9 mouse cellular contexts compared by ENCODE assay signal in the genomic region with DNA sequence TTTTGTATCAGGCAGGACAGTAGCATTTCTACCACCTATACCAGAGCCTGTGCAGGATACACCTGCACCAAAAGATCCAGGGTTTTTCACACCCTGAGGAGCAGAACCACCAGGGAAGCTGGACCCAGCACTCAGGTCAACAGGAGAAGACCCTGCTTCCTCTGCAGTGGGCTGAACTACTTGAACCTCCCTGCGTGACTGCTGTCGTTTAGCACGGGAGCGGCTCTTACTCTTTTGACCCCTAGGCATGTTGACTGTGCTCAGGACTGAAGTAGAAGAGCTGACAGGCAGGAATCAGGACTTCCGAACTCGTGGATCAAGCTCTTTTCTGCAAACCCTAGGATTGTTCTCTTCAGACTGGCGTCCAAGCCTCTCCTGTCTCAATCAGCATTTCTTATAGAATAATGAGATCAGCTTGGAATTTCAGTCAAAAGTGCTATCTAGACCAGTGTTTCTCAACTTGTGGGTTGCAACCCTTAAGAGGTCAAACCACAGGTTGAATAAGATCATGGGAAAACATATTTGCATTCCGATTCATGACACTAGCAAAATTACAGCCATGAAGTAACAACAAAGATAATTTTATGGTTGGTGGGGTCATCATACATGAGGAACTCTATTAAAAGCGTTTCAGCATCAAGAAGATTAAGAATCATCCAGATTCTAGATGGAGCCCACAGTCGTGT. TPM values are rescaled to one million over a fixed set of nuclear protein-coding genes. Genes with fewer than 3 reads are reported as not detected.
DNase-seq lines count a peak whose midpoint lies in the region; ATAC-seq and TF ChIP-seq lines count a peak whose summit lies in the region.
"Had no signal": no experiment of that assay in that cellular context is flagged by ENCODE, and none has a peak within 500 bp of the region (broad histone marks: within the 10 kb centered on the region; RNA-seq: fewer than 3 reads in every experiment).

No protein-coding gene starts in this region.

- H3K4me3 ChIP-seq in cerebellum, adult 2 months (replicated peaks; ENCODE audit: insufficient read depth, low read depth, low read length): peak overlapping the region; percentile 88
- peak overlapping the region; percentile 82 for H3K4me3 ChIP-seq in erythroblast, embryonic 14.5 days (replicated peaks)
- peak overlapping the region; percentile 88 for H3K4me3 ChIP-seq in kidney, postnatal 0 days (replicated peaks; ENCODE audit: low read depth, low read length)

- H3K27me3 ChIP-seq in cerebellum, adult 2 months (ENCODE audit: control insufficient read depth, insufficient read depth, low read length): no peaks in the 10 kb centered on the region
- no peaks in the 10 kb centered on the region for H3K27me3 ChIP-seq in erythroblast, embryonic 14.5 days (ENCODE audit: control insufficient read depth)
- H3K27me3 ChIP-seq in kidney, postnatal 0 days (ENCODE audit: insufficient read depth, low read length): no peaks in the 10 kb centered on the region

- H3K9me3 ChIP-seq in erythroblast, embryonic 14.5 days (ENCODE audit: control insufficient read depth, low read length): no peaks in the 10 kb centered on the region
- no peaks in the 10 kb centered on the region for H3K9me3 ChIP-seq in kidney, postnatal 0 days (replicated peaks; ENCODE audit: low read length)

- intact Hi-C loops in left cerebral cortex, postnatal 14 days (cut with DNase I): loop anchor here (5.0 kb wide), 1 partner anchor 88 kb away; a partner anchor contains a TSS

- H3K4me2 ChIP-seq in kidney, postnatal 0 days (ENCODE audit: low read length): peak overlapping the region; percentile 54

- TF ChIP-seq CTCF in cerebellum, adult 2 months (IDR thresholded peaks at IDR 0.05; ENCODE audit: borderline replicate concordance, insufficient read depth, low read depth, low read length): no peak
- TF ChIP-seq CTCF in kidney, postnatal 0 days (IDR thresholded peaks at IDR 0.05; ENCODE audit: low read depth): no peak

- 14% methylated on average over 10 of the region's 10 CpGs for WGBS in cerebellum, adult 2 months
- WGBS in kidney, postnatal 0 days: 9% methylated on average over 10 of the region's 10 CpGs

- TF ChIP-seq POLR2A in cerebellum, adult 2 months (IDR thresholded peaks at IDR 0.05; ENCODE audit: borderline replicate concordance, insufficient read depth, low read length): no peak

- peak overlapping the region; percentile 92 for H3K9ac ChIP-seq in kidney, postnatal 0 days (ENCODE audit: low read depth, low read length)

- DNase-seq in cerebellum, adult 2 months: peak; percentile 9 to 17
- DNase-seq in cerebellum, postnatal 4 days (ENCODE audit: low spot score in 2 of 2): no peak
- DNase-seq in ES-CJ7 (ENCODE audit: low read depth, low spot score): peak; percentile 28
- peak; percentile 7 for DNase-seq in kidney, postnatal 0 days (ENCODE audit: low spot score)
- peak; percentile 22 for DNase-seq in neural tube, embryonic 10.5 days (ENCODE audit: extremely low spot score, low spot score)
- no peak for DNase-seq in left cerebral cortex, postnatal 14 days (ENCODE audit: low spot score in 2 of 2)
- DNase-seq in adipocyte (ENCODE audit: low spot score): no peak

- H3K36me3 ChIP-seq in erythroblast, embryonic 14.5 days (ENCODE audit: control insufficient read depth): peaks cover 14% of the 10 kb centered on the region
- no peaks in the 10 kb centered on the region for H3K36me3 ChIP-seq in kidney, postnatal 0 days (ENCODE audit: insufficient read depth, low read length)

- no peak for ATAC-seq in kidney, postnatal 0 days (replicated peaks; ENCODE audit: low FRiP score, low read depth)

- H3K27ac ChIP-seq in cerebellum, adult 2 months (ENCODE audit: insufficient read depth, low read length): peak overlapping the region; percentile 61; the same call in 1 of the 2 replicates
- peak overlapping the region; percentile 98 for H3K27ac ChIP-seq in kidney, postnatal 0 days

- H3K4me1 ChIP-seq in cerebellum, adult 2 months (ENCODE audit: control insufficient read depth, insufficient read depth, low read length): peaks cover 3% of the 10 kb centered on the region
- H3K4me1 ChIP-seq in erythroblast, embryonic 14.5 days (ENCODE audit: control insufficient read depth): peaks cover 27% of the 10 kb centered on the region
- 0 out of 2 replicates have a peak, but pooled peaks cover 7% of the 10 kb centered on the region for H3K4me1 ChIP-seq in kidney, postnatal 0 days (replicated peaks; ENCODE audit: insufficient read depth, low read length)

RNA-seq across cellular contexts. Expression of a gene that starts 0.7 kb away (rescaled TPM):
- polyA plus RNA-seq in cerebellum, adult 2 months (2012; rRNA removed): 15.5 and 18.2 TPM in 2 replicates
- 0.12 and 0.15 TPM in 2 replicates for polyA plus RNA-seq in erythroblast, embryonic 14.5 days (2012)
- 38.9 and 40.8 TPM in 2 replicates for polyA plus RNA-seq in kidney, postnatal 0 days (2015; fragmentation: Nextera tagmentation; extraction: Ambion mirVana)
- 10 to 100 TPM; 29.3 to 36.2 TPM for total RNA-seq in left cerebral cortex, postnatal 14 days (2021)

RNA-seq across cellular contexts. Expression of a gene that starts 0.8 kb away (rescaled TPM):
- polyA plus RNA-seq in cerebellum, adult 2 months (2012; rRNA removed): 0.22 and 0.23 TPM in 2 replicates
- not detected in 2 replicates for polyA plus RNA-seq in erythroblast, embryonic 14.5 days (2012)
- 0.17 TPM in 2 replicates for polyA plus RNA-seq in kidney, postnatal 0 days (2015; fragmentation: Nextera tagmentation; extraction: Ambion mirVana)
- under 1 TPM; 0.21 to 0.33 TPM for total RNA-seq in left cerebral cortex, postnatal 14 days (2021)
- polyA plus RNA-seq: large intestine, adult 2 months had no signal

Comparison
In these comparisons a context has a peak if more than half of its experiments do, and no peak if none do; other contexts are left out.
1. DNase-seq: peak in cerebellum, adult 2 months (2 of 2), ES-CJ7 (single experiment), kidney, postnatal 0 days (single experiment) and neural tube, embryonic 10.5 days (single experiment); none in cerebellum, postnatal 4 days (0 of 2), left cerebral cortex, postnatal 14 days (0 of 2) and adipocyte (single experiment).
2. RNA of a gene that starts 0.7 kb away (polyA plus RNA-seq): 38.9 to 40.8 TPM in kidney, postnatal 0 days and 15.5 to 18.2 TPM in cerebellum, adult 2 months; 0.12 to 0.15 TPM in erythroblast, embryonic 14.5 days; every median in the first group is over 10 times any median in the second.
3. Peak in every context shown above with its lines, with median percentiles within 50 percentile points of each other: H3K4me3 ChIP-seq.